Mouse (Mus musculus): ENCODE data around the gene Unc45b.
A peak's percentile ranks its signal among the peaks of the same experiment; 100 is the strongest.

The Unc45b gene

GRCm38 (mm10) chr11:82910250-82910649 lies at the start of gene Unc45b:
Unc45b (plus strand) TSS chr11:82910550.
- no peak for DNase-seq (ENCODE audit: low read depth in 1 of 2, low spot score in 2 of 2)

GRCm38 (mm10) chr11:82860759-82861158 lies 49.6 kb upstream of the Unc45b start:
- no peak for DNase-seq (ENCODE audit: low read depth in 1 of 2, low spot score in 2 of 2)

- no peak for DNase-seq (ENCODE audit: low read depth in 1 of 2, low spot score in 2 of 2)
Measured at GRCm38 (mm10) chr11:82861558-82861957, 48.8 kb upstream of the Unc45b start.

DNA sequence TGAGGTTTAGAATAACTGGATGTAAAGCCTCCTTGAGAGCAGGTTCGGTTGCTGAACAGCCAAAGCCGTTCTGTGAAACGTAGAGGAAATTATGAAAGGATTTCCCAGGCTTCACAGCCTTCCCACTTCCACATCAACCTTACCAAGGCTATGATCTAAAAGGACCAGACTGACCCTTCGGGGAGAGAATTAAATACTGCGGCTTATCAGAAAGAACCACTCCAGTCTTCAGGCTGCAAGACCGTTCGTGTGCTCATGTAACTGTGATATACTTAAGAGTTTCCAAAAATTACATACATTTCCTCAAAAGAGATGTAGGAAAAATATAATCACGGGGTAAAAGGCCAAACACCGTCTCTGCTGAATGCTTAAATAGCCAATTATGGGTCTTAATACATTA lies 47.7 kb upstream of the Unc45b start:
- no peak for DNase-seq (ENCODE audit: low read depth in 1 of 2, low spot score in 2 of 2)

GRCm38 (mm10) chr11:82863059-82863458 lies 47.3 kb upstream of the Unc45b start:
- no peak for DNase-seq (ENCODE audit: low read depth in 1 of 2, low spot score in 2 of 2)

DNA sequence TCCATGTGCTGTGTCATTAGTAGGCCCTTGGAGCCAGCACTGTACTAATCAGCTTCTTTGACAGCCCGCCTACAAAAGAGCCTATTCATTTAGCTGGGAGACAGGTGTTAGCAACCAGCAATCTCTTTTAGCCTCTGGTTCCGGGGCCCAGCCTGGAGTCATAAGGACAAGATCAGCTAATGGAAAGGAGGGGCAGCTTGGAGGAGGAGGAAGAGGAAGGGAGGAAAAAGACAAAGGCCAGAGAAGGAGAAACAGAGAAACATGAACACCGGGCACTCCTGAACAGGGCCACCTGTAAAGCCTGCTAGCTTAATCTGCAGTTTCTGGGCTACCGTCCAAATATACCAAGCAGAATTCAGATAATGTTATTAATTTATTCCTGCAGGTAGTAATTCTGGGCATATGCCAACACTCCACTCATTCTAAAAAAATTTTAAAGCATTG lies 46.8 kb upstream of the Unc45b start:
- no peak for DNase-seq (ENCODE audit: low read depth in 1 of 2, low spot score in 2 of 2)

- DNase-seq (ENCODE audit: low read depth in 1 of 2, low spot score in 2 of 2), result no peak
Measured at GRCm38 (mm10) chr11:82865957-82866356, 44.4 kb upstream of the Unc45b start.

DNA sequence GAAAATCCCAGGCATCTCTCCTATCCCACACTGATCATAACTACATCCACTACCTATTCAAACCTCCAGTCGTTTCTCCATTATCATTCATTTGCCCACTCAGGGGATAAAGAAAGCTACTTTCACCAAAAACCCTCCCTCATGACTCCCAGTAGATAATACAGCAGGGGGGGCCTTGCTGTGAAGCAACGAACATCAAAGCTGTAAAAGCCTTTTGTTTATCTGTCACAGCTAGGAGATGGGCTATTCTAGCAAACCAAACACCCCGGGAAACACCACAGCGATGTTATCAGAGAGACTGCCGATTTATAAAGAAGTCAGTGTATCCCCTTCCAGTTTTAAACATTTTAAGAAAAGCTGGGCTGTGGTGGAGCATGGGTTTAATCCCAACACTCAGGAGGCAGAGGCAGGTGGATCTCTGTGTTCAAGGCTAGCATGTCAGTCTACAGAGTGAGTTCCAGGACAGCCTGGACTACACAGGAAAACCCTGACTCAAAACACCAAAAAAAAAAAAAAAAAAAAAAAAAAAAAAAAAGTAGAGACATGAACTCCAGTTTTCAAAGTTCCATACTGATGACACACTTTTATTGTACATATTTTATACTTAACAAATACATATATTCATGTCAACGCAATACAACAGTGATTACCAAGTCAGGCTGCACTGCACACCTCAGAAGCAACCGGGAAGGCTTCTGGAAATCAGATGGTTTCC lies 43.3 kb upstream of the Unc45b start:
- no peak for DNase-seq (ENCODE audit: low read depth in 1 of 2, low spot score in 2 of 2)

DNA sequence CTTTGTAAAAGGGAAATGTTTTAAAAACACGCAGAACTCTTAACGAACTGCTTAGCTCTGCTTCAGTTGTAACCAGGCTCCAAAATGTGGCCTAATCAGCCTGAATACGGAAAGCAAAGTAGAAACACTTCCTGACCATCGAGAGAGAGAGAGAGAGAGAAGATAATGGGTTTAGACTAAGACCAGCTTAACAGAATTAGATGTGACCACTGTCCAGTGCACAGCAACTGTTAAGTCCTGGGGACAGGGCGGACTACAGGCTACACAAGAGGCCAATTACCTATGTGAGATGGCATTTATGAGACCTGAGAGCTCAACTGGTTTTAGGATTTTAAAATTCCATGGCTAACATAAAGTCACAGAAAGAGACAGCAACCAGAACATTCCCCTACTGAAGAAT lies 42.4 kb upstream of the Unc45b start:
- no peak for DNase-seq (ENCODE audit: low read depth in 1 of 2, low spot score in 2 of 2)

GRCm38 (mm10) chr11:82869506-82870172 lies 40.7 kb upstream of the Unc45b start:
- no peak for DNase-seq (ENCODE audit: low read depth in 1 of 2, low spot score in 2 of 2)

- DNase-seq (ENCODE audit: low read depth in 1 of 2, low spot score in 2 of 2), result peak; percentile 54 to 70
Measured at GRCm38 (mm10) chr11:82870173-82871030, 39.9 kb upstream of the Unc45b start.

DNA sequence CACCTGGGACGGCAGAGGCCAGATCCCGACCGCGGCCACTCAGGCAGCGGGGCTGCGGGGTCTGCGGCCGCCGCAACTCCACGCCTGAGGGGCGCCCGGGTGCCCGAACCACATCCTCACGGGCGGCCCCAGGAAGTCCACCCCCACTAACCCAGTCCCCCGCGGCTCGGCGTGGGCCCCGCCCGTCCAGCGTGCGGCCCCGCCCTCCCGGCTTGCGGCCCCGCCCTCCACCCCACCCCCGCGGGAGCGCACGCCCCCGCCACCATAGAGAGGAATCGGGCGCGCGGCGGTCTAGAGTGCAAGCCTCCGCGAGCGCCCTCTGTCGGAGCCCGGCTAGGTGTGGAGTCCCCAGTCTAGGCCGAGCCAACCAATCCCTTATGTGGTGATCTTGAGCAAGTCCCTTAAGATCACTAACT lies 39.3 kb upstream of the Unc45b start, which contains the start of gene Rffl:
TSS of gene Rffl (minus strand) at position 180 of the 416 bp plus-strand sequence.
- DNase-seq (ENCODE audit: low read depth in 1 of 2, low spot score in 2 of 2), result peak; percentile 67 to 83

- no peak for DNase-seq (ENCODE audit: low read depth in 1 of 2, low spot score in 2 of 2)
Measured at GRCm38 (mm10) chr11:82874924-82875323, 35.4 kb upstream of the Unc45b start.

- no peak for DNase-seq (ENCODE audit: low read depth in 1 of 2, low spot score in 2 of 2)
Measured at GRCm38 (mm10) chr11:82875631-82876030, 34.7 kb upstream of the Unc45b start.

DNA sequence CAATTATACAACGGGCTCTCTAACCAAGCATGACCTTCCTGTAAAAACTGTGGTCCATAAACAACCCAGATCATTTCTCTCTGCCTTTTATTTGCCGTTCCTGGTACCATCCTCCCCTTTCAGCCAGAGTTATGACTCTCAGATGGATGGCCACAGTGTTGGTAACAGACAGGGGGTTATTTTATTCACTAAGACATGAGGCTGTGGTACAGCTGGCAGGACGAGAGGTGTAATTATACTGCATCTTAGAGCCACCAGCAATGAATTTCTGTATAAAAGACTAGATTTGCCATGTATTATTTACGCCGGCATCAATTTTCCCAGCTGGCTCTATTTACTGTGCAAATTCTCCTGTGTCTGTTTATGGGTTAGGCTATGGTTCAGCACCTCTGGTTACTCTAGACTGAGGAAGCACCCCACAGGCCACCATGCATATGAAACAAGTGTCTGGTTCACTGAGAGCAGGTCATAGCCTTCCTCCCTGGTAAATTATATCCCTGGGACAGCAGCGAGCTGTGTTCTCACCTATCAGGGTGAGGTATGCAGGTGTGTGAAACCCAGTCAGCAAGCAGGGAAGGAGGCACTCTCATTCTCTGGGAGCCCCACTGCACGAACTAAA lies 32.5 kb upstream of the Unc45b start:
- DNase-seq (ENCODE audit: low read depth in 1 of 2, low spot score in 2 of 2), result no peak

- DNase-seq (ENCODE audit: low read depth in 1 of 2, low spot score in 2 of 2), result no peak
Measured at GRCm38 (mm10) chr11:82883180-82883579, 27.2 kb upstream of the Unc45b start.

DNA sequence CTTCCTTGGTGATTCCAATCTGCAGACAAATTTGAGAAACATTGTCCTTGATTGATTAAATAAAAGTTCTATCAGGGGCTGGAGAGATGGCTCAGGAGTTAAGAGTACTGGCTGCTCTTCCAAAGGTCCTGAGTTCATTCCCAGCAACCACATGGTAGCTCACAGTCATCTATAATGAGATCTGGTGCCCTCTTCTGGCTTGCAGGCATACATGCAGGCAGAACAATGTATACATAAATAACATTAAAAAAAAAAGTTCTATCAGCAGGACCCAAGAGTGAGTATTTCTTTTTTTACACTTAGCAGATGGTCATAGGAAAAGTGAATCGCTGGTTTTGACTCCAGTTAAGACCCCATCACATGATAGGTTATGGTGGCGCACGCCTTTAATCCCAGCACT lies 23.8 kb upstream of the Unc45b start:
- DNase-seq (ENCODE audit: low read depth in 1 of 2, low spot score in 2 of 2), result no peak

GRCm38 (mm10) chr11:82888491-82888946 lies 21.8 kb upstream of the Unc45b start:
- DNase-seq (ENCODE audit: low read depth in 1 of 2, low spot score in 2 of 2), result no peak

- no peak for DNase-seq (ENCODE audit: low read depth in 1 of 2, low spot score in 2 of 2)
Measured at GRCm38 (mm10) chr11:82889524-82890341, 20.6 kb upstream of the Unc45b start.

DNA sequence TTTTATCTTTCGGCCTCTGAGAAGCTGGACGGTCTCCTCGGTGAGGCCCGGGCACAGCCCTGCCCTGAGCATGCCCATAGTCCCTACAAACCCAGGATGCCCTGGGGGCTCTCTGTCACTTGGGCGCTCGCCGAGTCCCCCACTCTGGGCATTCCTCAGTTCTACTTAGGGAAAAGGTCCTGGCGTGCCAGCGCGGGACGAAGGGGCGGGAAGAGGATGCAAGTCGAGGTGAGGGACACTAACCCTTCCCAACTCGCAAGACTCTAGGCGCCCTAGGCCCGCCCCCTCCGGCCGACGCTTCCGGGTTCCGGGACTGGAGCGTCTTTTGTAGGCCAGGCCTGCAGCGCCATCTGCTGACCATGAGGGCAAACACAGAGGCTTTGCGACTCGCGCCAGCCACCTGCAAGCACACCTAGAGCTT lies 20.0 kb upstream of the Unc45b start, which contains the start of gene Rad51d:
TSS of gene Rad51d (minus strand) at position 273 of the 421 bp plus-strand sequence.
- peak; percentile 77 to 89 for DNase-seq (ENCODE audit: low read depth in 1 of 2, low spot score in 2 of 2)
